Mouse (Mus musculus): Measurements from ENCODE around the gene Akt2.

GRCm38 (mm10) chr7:27688246-27688788 is 97.0 kb downstream of the Akt2 start:
- TF ChIP-seq CTCF (IDR thresholded peaks at IDR 0.05) = no peak
- TF ChIP-seq POLR2A (IDR thresholded peaks at IDR 0.05; ENCODE audit: insufficient read depth, low read depth, low read length) = no peak
- no peak for TF ChIP-seq EP300 (IDR thresholded peaks at IDR 0.05; ENCODE audit: insufficient read depth, low read depth, low read length)

Measured in heart, adult 2 months (tissue).